Mouse (Mus musculus): ENCODE measurements around the gene Cer1. TPM values are rescaled to one million over a fixed set of nuclear protein-coding genes. Genes with fewer than 3 reads are reported as not detected.

The Cer1 gene
- polyA plus RNA-seq, 1 experiment = not detected

DNA sequence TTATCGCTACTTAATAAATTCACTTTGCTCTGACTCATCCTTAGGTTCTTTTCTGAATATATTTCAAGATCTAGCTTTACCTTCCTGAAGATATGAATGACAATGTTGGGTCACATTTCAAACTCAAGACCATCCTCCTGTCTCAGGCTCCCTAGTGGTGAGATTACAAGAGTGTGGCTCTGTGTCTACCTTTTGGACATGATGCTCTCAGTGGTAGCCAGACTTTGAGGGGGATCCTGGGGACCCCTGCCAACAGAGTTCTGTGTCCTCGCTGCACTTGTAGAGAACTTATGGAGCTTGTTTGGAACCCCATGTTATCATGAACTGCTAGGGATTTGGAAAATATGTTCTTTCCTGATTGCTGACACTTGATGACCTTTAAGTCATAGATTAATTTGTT lies 23.5 kb downstream of the Cer1 start:
- Histone ChIP-seq H3K4me3 (ENCODE audit: insufficient read depth, low read length) (no peak overlapping the region), H3K4me1 (ENCODE audit: control insufficient read depth, insufficient read depth, low read length) (no peaks in the 10 kb centered on the region), H3K27ac (ENCODE audit: insufficient read depth, low read length) (no peak overlapping the region)
- TF ChIP-seq POLR2A (IDR thresholded peaks at IDR 0.05; ENCODE audit: low read depth, low read length) = no peak
- TF ChIP-seq CTCF (IDR thresholded peaks at IDR 0.05; ENCODE audit: borderline replicate concordance, insufficient read depth, low read length) = no peak

DNA sequence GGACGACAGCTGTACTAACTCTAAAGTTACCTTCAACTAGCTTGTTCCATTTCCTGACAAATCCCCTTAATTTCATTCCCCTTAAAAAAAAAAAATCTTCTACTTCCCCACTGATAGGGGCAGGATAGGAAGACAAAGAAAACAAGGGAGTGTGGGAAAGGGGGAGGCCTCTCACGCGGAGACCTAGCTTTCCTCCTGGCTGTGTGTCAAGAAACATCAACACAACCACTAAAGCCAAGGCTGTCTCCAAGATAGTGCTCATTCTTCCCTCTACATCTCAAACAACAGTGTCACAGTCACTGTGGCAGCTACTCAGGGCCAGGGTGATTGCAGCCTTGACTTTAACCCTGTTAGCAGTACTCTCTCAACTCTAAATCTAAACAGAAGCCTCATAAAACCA lies 24.4 kb downstream of the Cer1 start:
- Histone ChIP-seq H3K4me3 (ENCODE audit: insufficient read depth, low read length) (no peak overlapping the region), H3K4me1 (ENCODE audit: control insufficient read depth, insufficient read depth, low read length) (no peaks in the 10 kb centered on the region), H3K27ac (ENCODE audit: insufficient read depth, low read length) (no peak overlapping the region)
- TF ChIP-seq CTCF (IDR thresholded peaks at IDR 0.05; ENCODE audit: borderline replicate concordance, insufficient read depth, low read length) = no peak
- TF ChIP-seq POLR2A (IDR thresholded peaks at IDR 0.05; ENCODE audit: low read depth, low read length) = no peak

DNA sequence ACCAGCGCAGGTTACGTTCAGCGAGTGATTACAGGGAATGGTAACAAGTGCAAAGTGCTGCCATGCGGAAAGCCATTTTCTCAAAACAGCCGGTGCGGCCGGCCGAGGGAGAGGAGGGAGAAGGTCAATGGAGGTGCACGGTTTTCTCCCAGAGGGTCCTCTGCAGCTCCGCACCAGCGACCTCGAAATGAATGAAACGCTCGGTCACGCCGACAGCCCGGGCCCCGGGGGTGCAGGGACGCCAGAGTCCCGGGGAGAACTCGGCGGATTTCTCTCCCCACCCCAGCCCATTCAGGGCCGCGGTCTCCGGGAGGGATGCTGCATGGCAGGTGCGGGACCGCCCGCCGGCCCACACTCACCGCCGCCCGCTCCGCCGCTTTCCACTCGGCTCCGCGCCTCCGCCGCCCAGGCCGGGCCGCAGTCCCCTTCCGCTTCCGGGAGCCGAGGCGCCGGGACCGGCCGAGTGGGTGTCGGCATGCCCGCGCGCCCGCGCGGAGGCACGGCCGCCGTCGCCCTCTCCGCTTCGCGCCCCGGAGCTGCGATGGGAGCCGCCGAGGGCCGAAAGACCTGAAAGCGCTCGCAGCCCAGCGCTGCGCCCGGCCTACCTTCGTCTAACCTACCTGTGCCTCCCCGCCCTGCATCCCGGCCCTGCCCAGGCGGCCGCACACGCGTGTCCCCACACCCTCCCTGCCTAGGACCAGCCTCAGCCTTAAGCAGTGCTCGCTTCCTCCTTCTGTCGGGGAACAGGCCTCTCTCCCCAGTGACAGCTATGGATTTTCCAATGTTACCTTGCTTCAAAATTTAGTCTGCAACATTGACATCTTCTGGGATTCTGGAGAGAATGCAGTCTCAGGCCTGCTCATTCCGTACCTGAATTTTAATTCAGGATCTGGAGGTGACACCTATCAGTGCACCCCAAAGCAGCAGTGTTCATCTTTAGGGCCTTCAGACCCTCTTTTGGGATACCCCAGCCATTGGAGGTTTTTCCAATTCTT lies 25.5 kb downstream of the Cer1 start, which contains the start of gene Zdhhc21:
Gene Zdhhc21 (minus strand): TSS at position 828 of the 995 bp plus-strand sequence.
- Histone ChIP-seq H3K27ac (ENCODE audit: insufficient read depth, low read length) (no peak within 1 kb of the TSS), H3K4me1 (ENCODE audit: control insufficient read depth, insufficient read depth, low read length) (no peaks in the 10 kb centered on the region), H3K4me3 (ENCODE audit: insufficient read depth, low read length) (peak within 1 kb of the TSS; percentile 84)
- TF ChIP-seq POLR2A (IDR thresholded peaks at IDR 0.05; ENCODE audit: low read depth, low read length) (peak; percentile 61; the same call in 1 of the 2 replicates), CTCF (IDR thresholded peaks at IDR 0.05; ENCODE audit: borderline replicate concordance, insufficient read depth, low read length) (no peak)

- Histone ChIP-seq H3K27ac (ENCODE audit: insufficient read depth, low read length) (no peak overlapping the region), H3K4me1 (ENCODE audit: control insufficient read depth, insufficient read depth, low read length) (no peaks in the 10 kb centered on the region), H3K4me3 (ENCODE audit: insufficient read depth, low read length) (peak overlapping the region; percentile 84)
- no peak for TF ChIP-seq POLR2A (IDR thresholded peaks at IDR 0.05; ENCODE audit: low read depth, low read length)
- no peak for TF ChIP-seq CTCF (IDR thresholded peaks at IDR 0.05; ENCODE audit: borderline replicate concordance, insufficient read depth, low read length)
These were observed 26.4 kb downstream of the Cer1 start for GRCm38 (mm10) chr4:82858431-82859010.

DNA sequence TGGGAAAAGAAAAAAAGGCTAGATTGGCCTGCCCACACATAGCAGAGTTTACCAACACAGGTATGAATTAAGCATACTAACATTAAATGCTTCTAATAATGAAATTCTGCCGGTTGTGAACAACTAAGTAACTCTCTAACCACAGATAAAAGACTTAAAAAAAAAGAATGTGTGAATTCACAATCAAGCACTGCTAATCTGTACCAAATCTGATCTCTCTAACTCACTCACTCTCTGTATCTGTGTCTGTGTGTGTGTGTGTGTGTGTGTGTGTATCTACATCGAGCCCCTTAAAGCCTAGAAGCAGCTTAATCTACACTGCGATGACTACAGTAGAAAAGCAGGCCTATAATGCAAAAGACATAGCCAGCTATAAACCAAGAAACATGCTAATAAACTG lies 28.0 kb downstream of the Cer1 start:
- no peak for TF ChIP-seq POLR2A (IDR thresholded peaks at IDR 0.05; ENCODE audit: low read depth, low read length)
- no peak for TF ChIP-seq CTCF (IDR thresholded peaks at IDR 0.05; ENCODE audit: borderline replicate concordance, insufficient read depth, low read length)
- Histone ChIP-seq H3K27ac (ENCODE audit: insufficient read depth, low read length) (no peak overlapping the region), H3K4me3 (ENCODE audit: insufficient read depth, low read length) (no peak overlapping the region), H3K4me1 (ENCODE audit: control insufficient read depth, insufficient read depth, low read length) (no peaks in the 10 kb centered on the region)

- Histone ChIP-seq H3K27ac (ENCODE audit: insufficient read depth, low read length) (no peak overlapping the region), H3K4me1 (ENCODE audit: control insufficient read depth, insufficient read depth, low read length) (peaks cover 1% of the 10 kb centered on the region), H3K4me3 (ENCODE audit: insufficient read depth, low read length) (no peak overlapping the region)
- TF ChIP-seq POLR2A (IDR thresholded peaks at IDR 0.05; ENCODE audit: low read depth, low read length) (no peak), CTCF (IDR thresholded peaks at IDR 0.05; ENCODE audit: borderline replicate concordance, insufficient read depth, low read length) (no peak)
These were observed 31.1 kb downstream of the Cer1 start for GRCm38 (mm10) chr4:82853809-82854208.

GRCm38 (mm10) chr4:82848552-82849234 lies 36.3 kb downstream of the Cer1 start:
- Histone ChIP-seq H3K27ac (ENCODE audit: insufficient read depth, low read length) (0 out of 2 replicates have a peak overlapping the region, but pooled peaks have one; percentile 11), H3K4me3 (ENCODE audit: insufficient read depth, low read length) (no peak overlapping the region), H3K4me1 (ENCODE audit: control insufficient read depth, insufficient read depth, low read length) (peaks cover 3% of the 10 kb centered on the region)
- no peak for TF ChIP-seq POLR2A (IDR thresholded peaks at IDR 0.05; ENCODE audit: low read depth, low read length)
- no peak for TF ChIP-seq CTCF (IDR thresholded peaks at IDR 0.05; ENCODE audit: borderline replicate concordance, insufficient read depth, low read length)

DNA sequence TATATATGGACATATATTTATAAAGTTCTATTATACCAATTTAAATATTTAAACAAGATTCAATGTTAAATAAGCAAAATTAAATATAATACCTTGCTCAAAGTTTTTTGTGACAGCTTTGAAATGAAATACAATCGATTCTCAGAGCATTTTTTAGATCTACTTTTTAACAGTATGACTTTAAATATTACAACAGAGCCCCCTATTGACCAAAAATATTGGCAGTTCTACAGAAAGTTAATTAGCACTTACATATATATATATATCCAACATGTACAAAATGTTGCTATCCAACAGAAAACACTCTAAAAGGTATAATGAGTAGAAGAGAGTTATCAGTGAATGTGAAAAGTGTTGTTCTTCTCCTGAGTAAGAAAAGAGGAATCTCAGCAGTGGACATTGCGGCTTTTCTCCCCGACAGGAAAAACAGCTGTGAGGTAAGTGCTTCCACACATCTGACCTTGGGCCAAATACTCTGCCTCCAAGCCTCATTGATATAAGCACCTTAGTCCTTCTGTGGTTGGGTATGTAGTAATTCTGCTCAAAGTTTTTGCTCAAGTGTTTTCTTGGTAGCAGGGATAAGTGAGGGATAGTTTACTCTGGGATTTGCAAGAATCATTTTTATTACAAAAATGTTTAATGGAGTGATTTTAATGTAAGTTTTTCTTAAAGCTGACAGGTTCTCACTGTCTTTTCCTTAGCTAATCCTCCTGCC lies 47.3 kb downstream of the Cer1 start:
- H3K4me3 ChIP-seq (ENCODE audit: insufficient read depth, low read length) = no peak overlapping the region
- TF ChIP-seq CTCF (IDR thresholded peaks at IDR 0.05; ENCODE audit: borderline replicate concordance, insufficient read depth, low read length) = no peak
- no peak for TF ChIP-seq POLR2A (IDR thresholded peaks at IDR 0.05; ENCODE audit: low read depth, low read length)
- no peaks in the 10 kb centered on the region for H3K4me1 ChIP-seq (ENCODE audit: control insufficient read depth, insufficient read depth, low read length)
- H3K27ac ChIP-seq (ENCODE audit: insufficient read depth, low read length) = no peak overlapping the region

Other genes starting within 250 kb of the Cer1 start
- 38.7 and 69.5 TPM in 2 replicates for gene Nfib, start 179.4 kb downstream of the Cer1 start, polyA plus RNA-seq (2011; ENCODE audit: insufficient read length, low read depth, missing spikeins)
- 17.7 and 23.3 TPM in 2 replicates for gene Zdhhc21, start 25.2 kb downstream of the Cer1 start, polyA plus RNA-seq (2011; ENCODE audit: insufficient read length, low read depth, missing spikeins)
- gene Frem1, start 167.2 kb upstream of the Cer1 start, polyA plus RNA-seq (2011; ENCODE audit: insufficient read length, low read depth, missing spikeins) = 2.5 and 11.0 TPM in 2 replicates